Mouse (Mus musculus): Measurements from ENCODE around the gene Zbtb6.

DNA sequence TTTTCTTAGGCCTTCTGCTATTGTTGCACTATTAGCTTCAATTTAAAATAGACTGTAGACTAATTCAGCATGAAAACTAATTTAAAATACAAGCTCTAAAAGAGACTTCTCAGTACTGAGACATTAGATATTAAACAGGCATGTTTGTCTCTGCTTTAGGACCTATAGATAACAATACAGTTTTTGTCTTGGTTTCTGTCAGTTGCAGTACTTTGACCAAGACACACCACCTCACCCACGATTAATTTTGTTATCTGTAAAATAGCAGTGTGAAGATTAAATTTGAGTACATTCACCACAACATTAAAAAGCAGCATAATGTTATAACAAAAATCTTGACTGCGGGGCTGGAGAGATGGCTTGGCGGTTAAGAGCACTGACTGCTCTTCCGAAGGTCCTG, 23.3 kb upstream of the Zbtb6 start:
- no peak for TF ChIP-seq CTCF (IDR thresholded peaks at IDR 0.05; ENCODE audit: control insufficient read depth, insufficient read depth, insufficient replicate concordance, low read depth, low read length)
- TF ChIP-seq POLR2A (IDR thresholded peaks at IDR 0.05; ENCODE audit: control insufficient read depth, low read depth, low read length): no peak

Data from testis, adult 2 months (tissue).